Mouse (Mus musculus) midbrain, embryonic 16.5 days (tissue): ENCODE measurements around the gene Npsr1. TPM values are rescaled to one million over a fixed set of nuclear protein-coding genes. Genes with fewer than 3 reads are reported as not detected.

Source experiments
- ATAC-seq: fragments of 200-750 bp; cut with Nextera tagmentation; 2 replicates; pipeline ENCODE4 v1.8.0; 2017; ENCODE audit warnings: moderate TSS enrichment
- H3K27ac ChIP-seq: fragments of 300-500 bp; sonication (generic); 2 replicates; pipeline ENCODE4 v1.5.1; 2014; ENCODE audit warnings: mild to moderate bottlenecking, low read length, mixed read lengths
- H3K27me3 ChIP-seq: fragments of 300-500 bp; sonication (generic); 2 replicates; pipeline ENCODE4 v1.6.1; 2014; ENCODE audit warnings: low read depth, low read length, mixed read lengths; ENCODE audit not compliant: control insufficient read depth, insufficient read depth
- H3K36me3 ChIP-seq: fragments of 300-500 bp; sonication (generic); 2 replicates; pipeline ENCODE4 v1.6.1; 2014; ENCODE audit warnings: mild to moderate bottlenecking, low read length, moderate library complexity, mixed read lengths; ENCODE audit not compliant: control insufficient read depth, insufficient read depth
- H3K4me1 ChIP-seq: fragments of 300-500 bp; sonication (generic); 2 replicates; pipeline ENCODE4 v1.6.1; 2014; ENCODE audit warnings: mild to moderate bottlenecking, low read length, mixed read lengths; ENCODE audit not compliant: control insufficient read depth, insufficient read depth
- H3K4me2 ChIP-seq: fragments of 300-500 bp; sonication (generic); 2 replicates; pipeline ENCODE4 v1.6.1; 2014; ENCODE audit warnings: mild to moderate bottlenecking, low read length, mixed read lengths
- H3K4me3 ChIP-seq: fragments of 300-500 bp; sonication (generic); 2 replicates; pipeline ENCODE4 v1.5.1; 2014; ENCODE audit warnings: low read depth, mild to moderate bottlenecking, low read length, moderate library complexity, mixed read lengths
- H3K9ac ChIP-seq: fragments of 300-500 bp; sonication (generic); 2 replicates; pipeline ENCODE4 v1.6.1; 2014; ENCODE audit warnings: low read depth, low read length, mixed read lengths
- H3K9me3 ChIP-seq: fragments of 300-500 bp; sonication (generic); replicated peaks from 2 replicates; pipeline ENCODE4 v1.6.1; 2014; ENCODE audit warnings: mild to moderate bottlenecking, low read length, mixed read lengths; ENCODE audit not compliant: control insufficient read depth, poor library complexity, severe bottlenecking
- WGBS: fragments of 180-500 bp; shearing (Covaris S2); extraction: QIAGEN DNeasy Blood & Tissue Kit; methylation state at CpG from one replicate; pipeline ENCODE4 v1.1.7; 2014; 5-methylcytosine and 5-hydroxymethylcytosine counted together
- polyA plus RNA-seq: library from polyadenylated mRNA; unstranded; fragments of >200 nt; fragmentation: Nextera tagmentation; extraction: Ambion mirVana; gene quantifications from 2 replicates; pipeline ENCODE4 v1.2.1, GENCODE M21; 2015

Gene Npsr1
- polyA plus RNA-seq, 1 experiment from 2014 or later, result 0.51 TPM

DNA sequence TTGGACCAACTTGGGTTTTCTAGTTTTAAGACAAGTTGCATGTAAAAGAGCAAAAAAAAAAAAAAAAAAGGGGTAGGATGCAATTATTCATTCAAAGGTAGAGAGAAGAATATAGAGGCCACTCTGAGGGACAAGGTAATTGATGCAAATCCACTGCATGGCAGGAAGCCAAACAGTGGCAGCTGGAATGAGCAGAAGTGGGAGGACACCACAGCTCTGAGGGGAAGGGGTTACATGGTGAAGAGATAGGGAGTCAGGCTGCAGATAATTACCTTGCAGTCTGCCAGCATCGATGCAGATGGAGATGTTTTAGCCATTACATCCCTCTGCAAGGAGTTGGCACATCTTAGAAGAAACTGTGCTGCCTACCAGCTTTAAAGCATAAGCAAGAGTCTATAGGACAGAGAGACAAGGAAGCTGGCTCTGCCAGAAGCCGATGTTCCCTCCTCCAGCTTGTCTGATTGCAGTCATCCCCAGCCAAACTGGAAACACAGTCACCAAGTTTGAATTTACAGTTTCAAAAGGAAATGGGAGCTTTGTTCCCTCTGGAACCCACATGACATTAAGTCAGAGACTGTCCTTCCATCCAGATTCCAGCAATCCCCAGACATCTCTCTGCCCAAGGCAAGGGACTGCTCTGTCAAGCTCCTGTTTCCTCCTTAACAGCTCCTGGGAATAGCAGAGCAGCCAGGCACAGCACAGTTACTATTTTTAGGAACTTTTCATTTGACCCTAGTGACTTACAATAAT is 91.9 kb downstream of the Npsr1 start:
- 27% methylated on average over 2 of the region's 2 CpGs for WGBS
- ATAC-seq, result peak; percentile 90
- Histone ChIP-seq H3K4me2 (no peak overlapping the region), H3K9ac (no peak overlapping the region), H3K4me3 (no peak overlapping the region), H3K9me3 (no peaks in the 10 kb centered on the region), H3K27me3 (no peaks in the 10 kb centered on the region), H3K27ac (peak overlapping the region; percentile 54; the same call in 1 of the 2 replicates), H3K4me1 (peaks cover 5% of the 10 kb centered on the region), H3K36me3 (no peaks in the 10 kb centered on the region)

DNA sequence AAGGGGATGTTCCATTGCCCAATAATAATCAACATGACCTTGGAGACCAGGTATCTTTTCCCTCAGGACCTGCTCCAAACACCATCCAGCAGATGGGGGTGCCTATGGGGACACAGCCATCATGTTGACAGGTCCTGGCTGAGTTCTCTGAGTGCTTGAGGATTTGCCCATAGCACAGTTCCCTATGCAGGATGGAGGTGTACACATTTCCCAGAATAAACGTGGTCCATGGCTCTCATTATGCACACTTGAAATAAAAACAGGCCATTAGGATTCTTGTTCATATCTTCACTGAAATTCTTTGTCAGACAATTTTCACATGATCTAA is 92.4 kb downstream of the Npsr1 start:
- Histone ChIP-seq H3K36me3 (no peaks in the 10 kb centered on the region), H3K9me3 (no peaks in the 10 kb centered on the region), H3K4me3 (no peak overlapping the region), H3K4me2 (no peak overlapping the region), H3K27ac (peak overlapping the region; percentile 7; the same call in 1 of the 2 replicates), H3K27me3 (no peaks in the 10 kb centered on the region), H3K9ac (no peak overlapping the region), H3K4me1 (peaks cover 5% of the 10 kb centered on the region)
- no peak for ATAC-seq
- 47% methylated on average over 1 of the region's 1 CpGs for WGBS

DNA sequence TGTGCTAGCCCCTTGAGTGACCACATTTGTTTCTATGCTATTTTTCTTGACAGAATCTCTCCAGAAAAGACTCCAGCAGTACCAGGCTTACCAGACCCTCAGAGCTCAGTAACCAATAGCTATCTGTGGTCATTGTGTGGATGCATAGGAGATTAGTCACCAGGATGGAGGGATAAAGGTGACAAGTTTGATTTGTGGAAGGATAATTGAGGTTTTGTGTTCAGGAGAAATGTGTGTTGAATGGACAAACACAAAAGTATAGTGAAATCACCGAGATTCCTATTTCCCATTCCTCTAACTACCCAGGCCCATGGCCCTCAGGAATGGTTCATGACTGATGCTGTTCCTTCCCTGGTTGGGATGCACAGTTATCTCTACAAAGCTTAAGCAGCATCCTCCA is 100.5 kb downstream of the Npsr1 start:
- H3K9ac ChIP-seq, result no peak overlapping the region
- no peak overlapping the region for H3K4me3 ChIP-seq
- H3K4me1 ChIP-seq, result no peaks in the 10 kb centered on the region
- H3K4me2 ChIP-seq, result no peak overlapping the region
- no peak for ATAC-seq
- WGBS, result 61% methylated on average over 1 of the region's 1 CpGs
- H3K27ac ChIP-seq, result no peak overlapping the region
- H3K27me3 ChIP-seq, result no peaks in the 10 kb centered on the region
- no peaks in the 10 kb centered on the region for H3K36me3 ChIP-seq
- no peaks in the 10 kb centered on the region for H3K9me3 ChIP-seq

DNA sequence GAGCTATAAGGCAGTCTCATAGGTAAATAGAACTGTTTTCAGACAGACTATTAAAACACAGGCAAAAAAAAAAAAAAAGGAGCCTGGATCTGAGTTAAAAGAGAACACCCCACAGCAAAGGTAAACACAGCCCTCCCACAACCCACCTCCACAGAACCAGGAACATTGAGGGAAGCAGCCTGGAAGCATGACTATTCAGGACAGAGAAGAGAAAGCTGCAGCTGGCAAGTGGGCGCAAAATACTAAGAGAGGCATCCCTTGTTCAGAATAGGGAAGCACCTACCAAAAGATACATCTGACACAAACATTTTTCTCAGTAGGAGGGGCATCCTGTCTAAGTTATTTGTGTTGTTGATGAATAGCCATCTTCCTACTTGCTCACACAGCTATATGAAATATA is 113.8 kb downstream of the Npsr1 start:
- Histone ChIP-seq H3K27me3 (no peaks in the 10 kb centered on the region), H3K9me3 (no peaks in the 10 kb centered on the region), H3K4me3 (no peak overlapping the region), H3K4me1 (no peaks in the 10 kb centered on the region), H3K4me2 (no peak overlapping the region), H3K36me3 (no peaks in the 10 kb centered on the region), H3K27ac (no peak overlapping the region), H3K9ac (no peak overlapping the region)
- no peak for ATAC-seq
- WGBS, result 91% methylated on average over 1 of the region's 1 CpGs

DNA sequence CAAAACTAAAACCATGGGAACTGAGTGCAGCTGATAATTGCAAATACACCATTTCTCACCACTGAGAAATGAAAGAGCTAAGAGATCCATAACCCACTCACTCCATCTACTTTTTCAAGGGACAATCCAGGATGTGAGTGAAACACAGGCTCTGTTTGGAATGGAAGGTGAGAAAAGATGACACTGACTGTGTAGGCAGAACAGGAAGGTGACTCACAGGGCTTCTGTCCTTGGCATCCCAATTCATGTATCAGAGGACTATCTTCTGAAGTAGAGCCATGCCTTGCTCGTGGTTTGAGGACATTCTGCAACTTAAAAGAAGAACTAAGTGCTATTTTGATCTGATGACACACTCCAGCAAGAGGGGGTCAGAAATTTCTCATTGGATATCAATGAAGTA is 119.9 kb downstream of the Npsr1 start:
- no peak overlapping the region for H3K4me2 ChIP-seq
- no peaks in the 10 kb centered on the region for H3K36me3 ChIP-seq
- no peaks in the 10 kb centered on the region for H3K4me1 ChIP-seq
- WGBS, result 77% methylated on average over 1 of the region's 1 CpGs
- no peaks in the 10 kb centered on the region for H3K27me3 ChIP-seq
- H3K4me3 ChIP-seq, result no peak overlapping the region
- H3K9me3 ChIP-seq, result no peaks in the 10 kb centered on the region
- H3K9ac ChIP-seq, result no peak overlapping the region
- ATAC-seq, result no peak
- no peak overlapping the region for H3K27ac ChIP-seq

DNA sequence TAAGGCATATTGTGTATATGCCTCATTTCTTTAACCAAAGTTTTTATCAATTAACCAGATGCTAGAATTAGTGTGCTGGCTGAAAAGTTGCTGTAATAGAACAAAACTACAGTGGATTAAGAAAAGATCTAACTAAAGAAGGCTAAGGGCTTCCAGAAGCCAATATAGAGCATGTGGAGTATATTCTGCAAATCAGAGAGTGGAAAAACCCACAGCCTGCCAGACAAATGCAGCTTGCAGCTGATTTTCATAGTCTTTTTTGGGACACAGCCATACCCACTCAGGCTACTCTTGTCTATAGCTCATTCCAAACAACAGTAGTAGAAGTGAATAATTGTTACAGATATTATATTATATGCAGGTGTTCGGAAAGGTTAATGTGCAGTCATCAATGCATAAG is 138.7 kb downstream of the Npsr1 start:
- Histone ChIP-seq H3K9ac (no peak overlapping the region), H3K36me3 (no peaks in the 10 kb centered on the region), H3K27ac (no peak overlapping the region), H3K9me3 (no peaks in the 10 kb centered on the region), H3K4me1 (no peaks in the 10 kb centered on the region), H3K4me3 (no peak overlapping the region), H3K4me2 (no peak overlapping the region), H3K27me3 (no peaks in the 10 kb centered on the region)
- ATAC-seq, result no peak
- 97% methylated on average over 1 of the region's 1 CpGs for WGBS

DNA sequence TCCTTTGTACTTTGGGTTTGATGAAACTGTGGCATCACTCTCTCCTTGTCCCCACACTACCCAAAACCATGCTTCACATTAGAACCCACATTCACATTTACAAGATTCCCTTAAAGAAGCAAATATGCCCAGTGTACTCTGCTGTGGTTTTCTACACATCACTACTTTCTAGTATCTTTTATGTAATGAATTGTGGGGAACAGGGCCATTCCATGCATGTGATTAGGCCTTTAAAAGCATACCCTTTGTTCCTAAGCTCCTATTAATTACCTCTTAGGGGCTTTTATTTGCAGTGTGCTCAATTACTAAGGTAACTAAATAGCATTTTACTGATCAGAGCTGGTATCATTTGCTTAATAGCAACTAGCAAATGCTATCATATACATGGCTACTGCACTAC is 149.8 kb downstream of the Npsr1 start:
- no peak overlapping the region for H3K9ac ChIP-seq
- no peaks in the 10 kb centered on the region for H3K4me1 ChIP-seq
- ATAC-seq, result no peak
- no peaks in the 10 kb centered on the region for H3K36me3 ChIP-seq
- no peaks in the 10 kb centered on the region for H3K27me3 ChIP-seq
- H3K9me3 ChIP-seq, result no peaks in the 10 kb centered on the region
- no peak overlapping the region for H3K4me3 ChIP-seq
- no peak overlapping the region for H3K4me2 ChIP-seq
- H3K27ac ChIP-seq, result no peak overlapping the region

DNA sequence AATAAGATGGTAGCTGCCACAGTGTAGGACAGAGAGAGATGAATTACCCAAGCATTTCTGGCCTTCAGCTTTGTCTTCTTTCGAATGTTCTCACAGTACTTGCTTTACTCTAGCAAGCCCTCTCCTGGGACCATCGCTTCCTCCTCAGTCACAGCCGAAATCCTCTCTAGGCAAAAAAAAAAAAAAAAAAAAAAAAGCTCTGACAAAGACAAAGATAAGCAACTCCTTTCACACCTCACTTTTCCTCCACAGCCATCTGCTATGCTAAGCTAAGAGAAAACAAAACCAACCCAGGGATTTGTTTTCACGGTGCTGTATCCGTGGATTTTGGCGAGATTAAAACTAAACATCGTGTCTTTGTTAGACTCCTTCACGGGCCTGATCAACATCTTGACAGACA is 156.4 kb downstream of the Npsr1 start:
- Histone ChIP-seq H3K9me3 (no peaks in the 10 kb centered on the region), H3K9ac (no peak overlapping the region), H3K4me1 (no peaks in the 10 kb centered on the region), H3K36me3 (no peaks in the 10 kb centered on the region), H3K27ac (no peak overlapping the region), H3K4me2 (no peak overlapping the region), H3K27me3 (no peaks in the 10 kb centered on the region), H3K4me3 (no peak overlapping the region)
- no peak for ATAC-seq
- WGBS, result 42% methylated on average over 8 of the region's 8 CpGs

DNA sequence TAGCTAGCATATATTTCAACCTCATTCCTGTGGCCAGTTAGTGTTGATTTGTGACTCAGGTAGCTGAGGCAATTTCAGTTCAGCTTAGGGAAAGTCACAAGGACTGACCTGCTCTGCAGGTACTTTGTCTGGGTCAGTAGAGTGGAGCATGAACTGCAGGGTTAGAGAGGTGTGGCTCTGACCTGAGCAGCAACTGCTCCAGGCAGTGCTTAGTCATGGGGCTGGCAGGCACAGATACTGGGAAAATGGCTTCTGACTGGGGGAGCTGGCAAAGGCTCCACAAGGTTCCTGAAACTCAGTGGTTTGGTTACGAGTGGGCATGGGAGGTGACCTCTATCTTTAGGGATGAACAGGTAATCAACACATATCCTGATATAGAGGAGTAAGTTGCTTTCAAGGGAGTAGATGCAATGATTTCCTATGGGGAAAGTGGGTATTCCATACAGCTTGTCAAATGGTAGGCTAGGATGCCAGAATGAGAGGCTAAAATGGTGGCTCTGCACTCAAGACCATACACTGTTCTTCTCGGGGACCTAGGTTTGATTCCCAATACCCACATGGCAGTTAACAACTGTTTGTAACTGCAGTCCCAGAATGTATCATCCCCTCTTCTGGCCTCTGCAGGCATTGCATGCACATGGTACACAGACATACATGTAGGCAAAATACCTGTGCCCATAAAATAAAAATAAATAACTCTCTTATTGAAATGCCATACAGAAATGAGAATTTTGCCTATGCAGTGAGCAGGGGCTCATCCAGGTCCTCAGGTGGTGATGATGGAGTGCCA is 182.9 kb downstream of the Npsr1 start:
- Histone ChIP-seq H3K4me3 (no peak overlapping the region), H3K27me3 (no peaks in the 10 kb centered on the region), H3K4me1 (no peaks in the 10 kb centered on the region), H3K36me3 (no peaks in the 10 kb centered on the region), H3K4me2 (no peak overlapping the region), H3K9ac (no peak overlapping the region), H3K9me3 (0 out of 2 replicates have a peak, but pooled peaks cover 3% of the 10 kb centered on the region), H3K27ac (no peak overlapping the region)
- 91% methylated on average over 2 of the region's 2 CpGs for WGBS
- no peak for ATAC-seq
